Mouse (Mus musculus) central nervous system, embryonic 18 days (tissue): ENCODE results near the gene Lmtk3. TPM values are rescaled to one million over a fixed set of nuclear protein-coding genes. Genes with fewer than 3 reads are reported as not detected.

Source experiments
- polyA plus RNA-seq: library from polyadenylated mRNA; depleted of rRNA; stranded (reverse); fragments of >200 nt; gene quantifications from 2 replicates; pipeline ENCODE4 v1.2.3, GENCODE M21; 2012; rRNA removed

Lmtk3 gene
- polyA plus RNA-seq = 215 and 251 TPM in 2 replicates

GRCm38 (mm10) chr7:45783511-45784091, at the start of gene Lmtk3:
TSS of gene Lmtk3 (plus strand) at chr7:45783738.

DNA sequence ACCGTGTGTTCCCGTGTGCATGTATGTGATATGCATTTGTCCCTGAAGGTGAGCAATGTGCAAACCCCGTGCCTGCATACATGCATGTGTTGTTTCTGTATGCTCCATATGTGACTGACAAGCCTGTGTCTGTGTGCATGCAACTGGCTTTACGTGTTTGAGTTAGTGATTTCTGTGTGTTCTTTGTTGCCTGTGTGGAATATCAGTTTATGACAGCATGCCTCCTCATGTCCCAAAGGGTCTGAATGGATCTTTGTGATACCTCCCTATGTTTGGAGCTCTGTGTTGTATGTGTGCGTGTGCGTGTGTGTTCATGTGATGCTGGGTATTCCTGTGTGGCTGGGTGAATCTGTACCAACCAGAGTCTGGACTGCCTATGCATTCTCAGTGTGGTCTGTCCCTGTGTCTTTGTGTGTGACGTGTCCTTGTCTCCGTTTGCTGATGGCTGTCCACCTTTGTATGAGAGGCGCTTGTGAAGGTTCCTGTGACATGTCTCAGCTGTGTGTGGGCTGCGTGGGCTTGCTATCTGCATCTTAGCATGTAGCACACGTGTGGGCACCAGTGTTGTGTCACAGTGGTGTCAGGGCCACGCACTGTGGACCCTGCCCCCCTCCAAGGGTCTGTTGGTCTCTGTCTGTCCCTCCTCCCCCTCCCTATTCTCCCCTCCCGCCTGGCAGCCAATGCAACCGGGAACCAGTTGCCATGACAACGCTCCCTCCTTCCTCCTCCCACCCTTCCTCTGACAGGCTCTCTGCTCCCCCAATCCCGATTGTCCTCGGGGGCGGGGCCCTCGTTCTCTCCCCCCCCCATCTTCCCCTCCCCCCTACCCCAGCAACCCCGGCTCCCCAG, 1.2 kb downstream of the Lmtk3 start, which contains the start of gene Sult2b1:
Sult2b1 (minus strand) TSS at position 146 of the 849 bp plus-strand sequence.

DNA sequence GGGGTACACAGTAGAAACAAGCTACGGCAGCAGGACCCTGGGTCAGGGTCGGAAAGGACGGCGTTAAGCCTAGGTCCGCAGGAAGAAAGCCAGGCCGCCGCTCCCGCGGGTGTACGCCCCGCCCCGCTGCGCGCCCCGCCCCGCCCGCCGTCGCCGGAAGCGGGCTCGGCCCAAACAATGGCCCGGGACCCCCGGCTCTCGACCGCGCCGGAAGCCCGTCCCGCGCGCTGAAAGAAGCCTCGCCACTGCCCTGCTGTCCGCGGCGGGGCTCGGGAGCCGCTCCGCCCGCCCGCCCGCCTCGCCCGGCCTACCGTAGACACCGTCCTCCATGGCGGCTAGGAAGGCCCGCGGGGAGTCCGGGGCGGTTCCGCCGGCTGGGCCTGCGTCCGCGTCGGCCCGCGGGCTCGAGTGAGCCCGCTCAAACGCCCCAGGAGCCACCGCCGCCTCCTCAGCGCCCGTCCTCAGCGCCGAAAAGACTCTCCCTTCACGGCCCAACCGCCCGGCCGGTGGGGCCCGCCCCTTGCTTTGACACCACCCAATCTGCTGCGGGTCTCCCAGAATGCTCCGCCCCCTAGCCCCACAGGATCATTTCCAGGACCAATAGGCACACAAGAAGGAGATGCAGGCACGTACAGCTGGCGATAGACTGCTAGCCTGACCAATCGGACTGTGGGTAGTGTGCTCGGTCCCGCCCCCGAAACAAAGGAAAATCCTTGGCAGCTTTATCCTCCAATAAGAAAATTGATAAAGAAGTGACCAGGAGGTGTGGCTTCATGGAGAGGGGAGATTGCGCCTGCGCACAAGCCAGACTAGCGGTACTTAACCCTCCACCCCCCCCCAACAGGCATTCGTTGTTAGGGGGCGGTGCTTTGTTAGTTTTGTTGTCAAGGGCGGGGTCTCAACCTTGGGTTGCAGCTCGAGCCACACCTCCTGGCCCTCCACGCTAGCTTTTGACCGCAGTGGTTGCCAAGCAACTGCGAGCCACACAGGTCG, 30.5 kb downstream of the Lmtk3 start, which contains the start of gene Cyth2:
Cyth2 (minus strand) TSS at position 795 of the 993 bp plus-strand sequence.

GRCm38 (mm10) chr7:45824598-45824997, 41.1 kb downstream of the Lmtk3 start, which contains the start of gene Kcnj14:
TSS of gene Kcnj14 (minus strand) at chr7:45824782.

GRCm38 (mm10) chr7:45830427-45831127, 47.0 kb downstream of the Lmtk3 start, which contains the start of gene Grwd1:
TSS of gene Grwd1 (minus strand) at chr7:45830944.

Other genes with a start within 250 kb of the Lmtk3 start
- gene Hsd17b14, start 228.8 kb upstream of the Lmtk3 start, polyA plus RNA-seq = 0.10 and 0.53 TPM in 2 replicates
- gene Bcat2, start 213.6 kb upstream of the Lmtk3 start, polyA plus RNA-seq = 36.4 and 37.4 TPM in 2 replicates
- gene Fgf21, start 168.2 kb upstream of the Lmtk3 start, polyA plus RNA-seq = not detected in 2 replicates
- gene Fut1, start 166.4 kb upstream of the Lmtk3 start, polyA plus RNA-seq = 0.04 and 0.21 TPM in 2 replicates
- gene Izumo1, start 161.9 kb upstream of the Lmtk3 start, polyA plus RNA-seq = 0.10 and 0.19 TPM in 2 replicates
- 15.5 and 16.0 TPM in 2 replicates for gene Rasip1, start 156.2 kb upstream of the Lmtk3 start, polyA plus RNA-seq
- 2.7 and 4.2 TPM in 2 replicates for gene Mamstr, start 143.8 kb upstream of the Lmtk3 start, polyA plus RNA-seq
- gene Fut2, start 117.3 kb upstream of the Lmtk3 start, polyA plus RNA-seq = 0.06 and 0.07 TPM in 2 replicates
- gene Ntn5, start 99.7 kb upstream of the Lmtk3 start, polyA plus RNA-seq = 0.48 and 0.64 TPM in 2 replicates
- gene Sec1, start 89.3 kb upstream of the Lmtk3 start, polyA plus RNA-seq = 0.43 and 0.63 TPM in 2 replicates
- gene Car11, start 83.9 kb upstream of the Lmtk3 start, polyA plus RNA-seq = 162 and 178 TPM in 2 replicates
- gene Dbp, start 78.7 kb upstream of the Lmtk3 start, polyA plus RNA-seq = 12.3 and 12.4 TPM in 2 replicates
- gene Rpl18, start 68.3 kb upstream of the Lmtk3 start, polyA plus RNA-seq = 517 and 597 TPM in 2 replicates
- gene Sphk2, start 65.7 kb upstream of the Lmtk3 start, polyA plus RNA-seq = 24.6 and 26.1 TPM in 2 replicates
- 0.25 and 0.30 TPM in 2 replicates for gene Fam83e, start 62.5 kb upstream of the Lmtk3 start, polyA plus RNA-seq
- not detected in 2 replicates for gene Spaca4, start 57.9 kb upstream of the Lmtk3 start, polyA plus RNA-seq
- gene Sult2b1, start 931 bp downstream of the Lmtk3 start, polyA plus RNA-seq = 6.0 and 6.2 TPM in 2 replicates
- gene Cyth2, start 30.8 kb downstream of the Lmtk3 start, polyA plus RNA-seq = 223 and 229 TPM in 2 replicates
- 2.0 and 2.3 TPM in 2 replicates for gene Kcnj14, start 41.0 kb downstream of the Lmtk3 start, polyA plus RNA-seq
- 21.7 and 23.2 TPM in 2 replicates for gene Grwd1, start 47.2 kb downstream of the Lmtk3 start, polyA plus RNA-seq
- 182 and 199 TPM in 2 replicates for gene Kdelr1, start 89.0 kb downstream of the Lmtk3 start, polyA plus RNA-seq
- gene Grin2d, start 94.6 kb downstream of the Lmtk3 start, polyA plus RNA-seq = 23.7 and 25.3 TPM in 2 replicates
- gene Syngr4, start 113.0 kb downstream of the Lmtk3 start, polyA plus RNA-seq = 0.15 and 0.18 TPM in 2 replicates
- gene Tmem143, start 113.2 kb downstream of the Lmtk3 start, polyA plus RNA-seq = 21.2 and 24.5 TPM in 2 replicates
- 21.5 and 25.1 TPM in 2 replicates for gene Emp3, start 137.7 kb downstream of the Lmtk3 start, polyA plus RNA-seq
- 6.0 and 7.1 TPM in 2 replicates for gene Ccdc114, start 140.3 kb downstream of the Lmtk3 start, polyA plus RNA-seq
- gene Abcc6, start 246.6 kb downstream of the Lmtk3 start, polyA plus RNA-seq = 1.2 and 1.3 TPM in 2 replicates
- gene Nomo1, start 250.0 kb downstream of the Lmtk3 start, polyA plus RNA-seq = 41.8 and 44.8 TPM in 2 replicates